Mouse (Mus musculus): ENCODE measurements around the gene Fbxo41. TPM values are rescaled to one million over a fixed set of nuclear protein-coding genes. Genes with fewer than 3 reads are reported as not detected.

Gene Fbxo41
- polyA plus RNA-seq, 1 experiment: 0.04 TPM

GRCm38 (mm10) chr6:85518091-85518693 lies 15.4 kb upstream of the Fbxo41 start:
- H3K27me3 ChIP-seq (ENCODE audit: control insufficient read depth, insufficient read depth, low read length): no peaks in the 10 kb centered on the region; the same call in 1 of the 2 replicates
- H3K4me1 ChIP-seq (replicated peaks; ENCODE audit: control insufficient read depth, insufficient read depth, low read length): peaks cover 6% of the 10 kb centered on the region; the same call in 1 of the 2 replicates
- 68% methylated on average over 5 of the region's 5 CpGs for WGBS
- no peaks in the 10 kb centered on the region for H3K36me3 ChIP-seq (ENCODE audit: control insufficient read depth, insufficient read depth, low read length)
- H3K27ac ChIP-seq (ENCODE audit: control insufficient read depth, insufficient read depth, low read length): no peak overlapping the region
- H3K4me3 ChIP-seq (ENCODE audit: control insufficient read depth, insufficient read depth, low read length): no peak overlapping the region
- no peak for DNase-seq
- no peak for TF ChIP-seq POLR2A (IDR thresholded peaks at IDR 0.05; ENCODE audit: control insufficient read depth, extremely low read depth, insufficient read depth, low read length, poor library complexity)
- TF ChIP-seq CTCF (IDR thresholded peaks at IDR 0.05; ENCODE audit: borderline replicate concordance, control insufficient read depth, extremely low read depth, insufficient read depth, low read length, poor library complexity): no peak

- H3K27me3 ChIP-seq (ENCODE audit: control insufficient read depth, insufficient read depth, low read length): peaks cover 7% of the 10 kb centered on the region
- no peak overlapping the region for H3K4me3 ChIP-seq (ENCODE audit: control insufficient read depth, insufficient read depth, low read length)
- WGBS: 79% methylated on average over 4 of the region's 4 CpGs
- TF ChIP-seq POLR2A (IDR thresholded peaks at IDR 0.05; ENCODE audit: control insufficient read depth, extremely low read depth, insufficient read depth, low read length, poor library complexity) (no peak), CTCF (IDR thresholded peaks at IDR 0.05; ENCODE audit: borderline replicate concordance, control insufficient read depth, extremely low read depth, insufficient read depth, low read length, poor library complexity) (no peak)
- no peak overlapping the region for H3K27ac ChIP-seq (ENCODE audit: control insufficient read depth, insufficient read depth, low read length)
- H3K36me3 ChIP-seq (ENCODE audit: control insufficient read depth, insufficient read depth, low read length): no peaks in the 10 kb centered on the region
- H3K4me1 ChIP-seq (replicated peaks; ENCODE audit: control insufficient read depth, insufficient read depth, low read length): peaks cover 8% of the 10 kb centered on the region; the same call in 1 of the 2 replicates
- no peak for DNase-seq
Observed at GRCm38 (mm10) chr6:85515941-85516340, 13.1 kb upstream of the Fbxo41 start.

- Histone ChIP-seq H3K27ac (ENCODE audit: control insufficient read depth, insufficient read depth, low read length) (no peak within 1 kb of the TSS), H3K27me3 (ENCODE audit: control insufficient read depth, insufficient read depth, low read length) (peaks cover 13% of the 10 kb centered on the region), H3K36me3 (ENCODE audit: control insufficient read depth, insufficient read depth, low read length) (no peaks in the 10 kb centered on the region), H3K4me3 (ENCODE audit: control insufficient read depth, insufficient read depth, low read length) (peak within 1 kb of the TSS; percentile 19), H3K4me1 (replicated peaks; ENCODE audit: control insufficient read depth, insufficient read depth, low read length) (peaks cover 8% of the 10 kb centered on the region; the same call in 1 of the 2 replicates)
- WGBS: 1% methylated on average over 38 of the region's 38 CpGs
- DNase-seq: peak; percentile 22
- no peak for TF ChIP-seq POLR2A (IDR thresholded peaks at IDR 0.05; ENCODE audit: control insufficient read depth, extremely low read depth, insufficient read depth, low read length, poor library complexity)
- TF ChIP-seq CTCF (IDR thresholded peaks at IDR 0.05; ENCODE audit: borderline replicate concordance, control insufficient read depth, extremely low read depth, insufficient read depth, low read length, poor library complexity): no peak
Observed at GRCm38 (mm10) chr6:85513531-85513910, 10.7 kb upstream of the Fbxo41 start, which contains the start of gene Egr4. TSS of gene Egr4 (minus strand) at chr6:85513589.

- Histone ChIP-seq H3K27me3 (ENCODE audit: control insufficient read depth, insufficient read depth, low read length) (peaks cover 13% of the 10 kb centered on the region), H3K4me3 (ENCODE audit: control insufficient read depth, insufficient read depth, low read length) (peak overlapping the region; percentile 19), H3K36me3 (ENCODE audit: control insufficient read depth, insufficient read depth, low read length) (no peaks in the 10 kb centered on the region), H3K27ac (ENCODE audit: control insufficient read depth, insufficient read depth, low read length) (no peak overlapping the region), H3K4me1 (replicated peaks; ENCODE audit: control insufficient read depth, insufficient read depth, low read length) (peaks cover 8% of the 10 kb centered on the region; the same call in 1 of the 2 replicates)
- WGBS: 5% methylated on average over 90 of the region's 90 CpGs
- no peak for TF ChIP-seq POLR2A (IDR thresholded peaks at IDR 0.05; ENCODE audit: control insufficient read depth, extremely low read depth, insufficient read depth, low read length, poor library complexity)
- no peak for TF ChIP-seq CTCF (IDR thresholded peaks at IDR 0.05; ENCODE audit: borderline replicate concordance, control insufficient read depth, extremely low read depth, insufficient read depth, low read length, poor library complexity)
- DNase-seq: no peak
Observed at GRCm38 (mm10) chr6:85512577-85513530, 10.1 kb upstream of the Fbxo41 start.

GRCm38 (mm10) chr6:85512056-85512440 lies 9.3 kb upstream of the Fbxo41 start:
- H3K4me3 ChIP-seq (ENCODE audit: control insufficient read depth, insufficient read depth, low read length): no peak overlapping the region
- H3K4me1 ChIP-seq (replicated peaks; ENCODE audit: control insufficient read depth, insufficient read depth, low read length): peaks cover 8% of the 10 kb centered on the region; the same call in 1 of the 2 replicates
- 6% methylated on average over 36 of the region's 36 CpGs for WGBS
- DNase-seq: no peak
- no peaks in the 10 kb centered on the region for H3K36me3 ChIP-seq (ENCODE audit: control insufficient read depth, insufficient read depth, low read length)
- H3K27me3 ChIP-seq (ENCODE audit: control insufficient read depth, insufficient read depth, low read length): peaks cover 13% of the 10 kb centered on the region
- TF ChIP-seq POLR2A (IDR thresholded peaks at IDR 0.05; ENCODE audit: control insufficient read depth, extremely low read depth, insufficient read depth, low read length, poor library complexity) (no peak), CTCF (IDR thresholded peaks at IDR 0.05; ENCODE audit: borderline replicate concordance, control insufficient read depth, extremely low read depth, insufficient read depth, low read length, poor library complexity) (no peak)
- H3K27ac ChIP-seq (ENCODE audit: control insufficient read depth, insufficient read depth, low read length): no peak overlapping the region

GRCm38 (mm10) chr6:85511286-85512055 lies 8.7 kb upstream of the Fbxo41 start:
- DNase-seq: no peak

More at GRCm38 (mm10) chr6:85511286-85512055, 8.7 kb upstream of the Fbxo41 start:
- 3% methylated on average over 88 of the region's 88 CpGs for WGBS
- Histone ChIP-seq H3K4me1 (replicated peaks; ENCODE audit: control insufficient read depth, insufficient read depth, low read length) (peaks cover 8% of the 10 kb centered on the region; the same call in 1 of the 2 replicates), H3K27me3 (ENCODE audit: control insufficient read depth, insufficient read depth, low read length) (peaks cover 13% of the 10 kb centered on the region), H3K4me3 (ENCODE audit: control insufficient read depth, insufficient read depth, low read length) (no peak overlapping the region), H3K27ac (ENCODE audit: control insufficient read depth, insufficient read depth, low read length) (no peak overlapping the region), H3K36me3 (ENCODE audit: control insufficient read depth, insufficient read depth, low read length) (no peaks in the 10 kb centered on the region)
- TF ChIP-seq POLR2A (IDR thresholded peaks at IDR 0.05; ENCODE audit: control insufficient read depth, extremely low read depth, insufficient read depth, low read length, poor library complexity) (no peak), CTCF (IDR thresholded peaks at IDR 0.05; ENCODE audit: borderline replicate concordance, control insufficient read depth, extremely low read depth, insufficient read depth, low read length, poor library complexity) (no peak)

All from thymus, adult 2 months (tissue).